Comparison of ENCODE assay signal across 7 mouse cellular contexts in genomic region chr13:98926213-98926957, GRCm38 (mm10). TPM values are rescaled to one million over a fixed set of nuclear protein-coding genes. Genes with fewer than 3 reads are reported as not detected.
DNase-seq lines count a peak whose midpoint lies in the region; ATAC-seq lines count a peak whose summit lies in the region.

Tnpo1 (minus strand) TSS chr13:98926384.

- peaks cover 31% of the 10 kb centered on the region for H3K36me3 ChIP-seq in embryonic facial prominence, embryonic 10.5 days (replicated peaks)
- H3K36me3 ChIP-seq in limb, embryonic 11.5 days (ENCODE audit: control insufficient read depth, insufficient read depth, low read length) = no peaks in the 10 kb centered on the region
- peaks cover 9% of the 10 kb centered on the region; the same call in 1 of the 2 replicates for H3K36me3 ChIP-seq in midbrain, embryonic 14.5 days (ENCODE audit: control insufficient read depth, insufficient read depth, low read length)

- H3K4me1 ChIP-seq in embryonic facial prominence, embryonic 10.5 days = peaks cover 13% of the 10 kb centered on the region
- 0 out of 2 replicates have a peak, but pooled peaks cover 2% of the 10 kb centered on the region for H3K4me1 ChIP-seq in limb, embryonic 11.5 days (ENCODE audit: control insufficient read depth, insufficient read depth, low read length)
- H3K4me1 ChIP-seq in midbrain, embryonic 14.5 days (ENCODE audit: control insufficient read depth, insufficient read depth, low read length) = peaks cover 12% of the 10 kb centered on the region

- H3K4me2 ChIP-seq in limb, embryonic 11.5 days (ENCODE audit: low read depth, severe bottlenecking) = peak within 1 kb of the TSS; percentile 71
- H3K4me2 ChIP-seq in midbrain, embryonic 14.5 days (ENCODE audit: low read length) = peak within 1 kb of the TSS; percentile 91

- WGBS in embryonic facial prominence, embryonic 10.5 days = under 1% methylated on average over 75 of the region's 75 CpGs
- under 1% methylated on average over 57 of the region's 75 CpGs for WGBS in limb, embryonic 11.5 days
- under 1% methylated on average over 73 of the region's 75 CpGs for WGBS in midbrain, embryonic 14.5 days

- H3K9ac ChIP-seq in limb, embryonic 11.5 days (ENCODE audit: low read length) = peak within 1 kb of the TSS; percentile 100
- peak within 1 kb of the TSS; percentile 100 for H3K9ac ChIP-seq in midbrain, embryonic 14.5 days (replicated peaks; ENCODE audit: low read length)

- peak within 1 kb of the TSS; percentile 100 for H3K27ac ChIP-seq in embryonic facial prominence, embryonic 10.5 days (replicated peaks)
- peak within 1 kb of the TSS; percentile 96 for H3K27ac ChIP-seq in limb, embryonic 11.5 days (replicated peaks; ENCODE audit: low read depth, low read length)
- H3K27ac ChIP-seq in midbrain, embryonic 14.5 days (replicated peaks; ENCODE audit: low read depth, low read length) = peak within 1 kb of the TSS; percentile 99

- no peaks in the 10 kb centered on the region for H3K9me3 ChIP-seq in embryonic facial prominence, embryonic 10.5 days
- H3K9me3 ChIP-seq in limb, embryonic 11.5 days (ENCODE audit: control insufficient read depth, low read length) = no peaks in the 10 kb centered on the region
- no peaks in the 10 kb centered on the region for H3K9me3 ChIP-seq in midbrain, embryonic 14.5 days (ENCODE audit: control insufficient read depth, low read length)

- H3K4me3 ChIP-seq in embryonic facial prominence, embryonic 10.5 days = peak within 1 kb of the TSS; percentile 100
- H3K4me3 ChIP-seq in limb, embryonic 11.5 days (ENCODE audit: low read depth, low read length) = peak within 1 kb of the TSS; percentile 98
- H3K4me3 ChIP-seq in midbrain, embryonic 14.5 days (replicated peaks; ENCODE audit: low read depth, low read length) = peak within 1 kb of the TSS; percentile 99

- peak; percentile 96 for DNase-seq in adrenal gland, postnatal 10 days
- DNase-seq in embryonic facial prominence, embryonic 10.5 days (ENCODE audit: low spot score) = peak; percentile 95
- DNase-seq in kidney, adult 18-20 months = peak; percentile 95
- DNase-seq in limb, embryonic 11.5 days (ENCODE audit: low spot score) = peak; percentile 95
- peak; percentile 96 for DNase-seq in midbrain, embryonic 14.5 days
- peak; percentile 84 to 88 for DNase-seq in spleen, adult 18-20 months

- no peaks in the 10 kb centered on the region for H3K27me3 ChIP-seq in embryonic facial prominence, embryonic 10.5 days (replicated peaks; ENCODE audit: low read depth, poor library complexity, severe bottlenecking)
- H3K27me3 ChIP-seq in limb, embryonic 11.5 days (ENCODE audit: control insufficient read depth, insufficient read depth, low read length) = no peaks in the 10 kb centered on the region
- no peaks in the 10 kb centered on the region for H3K27me3 ChIP-seq in midbrain, embryonic 14.5 days (ENCODE audit: control insufficient read depth, insufficient read depth, low read length)

- peak; percentile 74 for ATAC-seq in granulocyte monocyte progenitor cell, adult 5-6 weeks (replicated peaks; ENCODE audit: poor library complexity, severe bottlenecking)
- peak; percentile 93 for ATAC-seq in limb, embryonic 11.5 days (ENCODE audit: insufficient number of reproducible peaks, low FRiP score, low TSS enrichment, low read depth)
- ATAC-seq in midbrain, embryonic 14.5 days (ENCODE audit: low FRiP score, low TSS enrichment) = peak; percentile 96

RNA-seq across cellular contexts. Expression of gene Tnpo1, which starts in this region (rescaled TPM):
- 100 to 1,000 TPM in 1 of 2 experiments, 10 to 100 TPM in 1; 97.7 to 115 TPM for total RNA-seq in adrenal gland, postnatal 10 days (2021)
- polyA plus RNA-seq in embryonic facial prominence, embryonic 10.5 days (2016; fragmentation: Nextera tagmentation; extraction: Ambion mirVana) = 78.0 and 79.7 TPM in 2 replicates
- total RNA-seq in granulocyte monocyte progenitor cell, adult 5-6 weeks (2014; fragmentation: Nextera tagmentation) = 123 and 142 TPM in 2 replicates
- 119 and 134 TPM in 2 replicates for total RNA-seq in granulocyte monocyte progenitor cell, adult 5-6 weeks (2017)
- 52.5 and 60.0 TPM in 2 replicates for polyA plus RNA-seq in limb, embryonic 11.5 days (2014; fragmentation: Nextera tagmentation; extraction: Ambion mirVana)
- 56.4 and 63.5 TPM in 2 replicates for polyA plus RNA-seq in midbrain, embryonic 14.5 days (2014; fragmentation: Nextera tagmentation; extraction: Ambion mirVana)

Comparison
In these comparisons a context has a peak if more than half of its experiments do, and no peak if none do; other contexts are left out.
1. Peak in every context shown above with its lines: DNase-seq, ATAC-seq, H3K4me3 ChIP-seq and H3K27ac ChIP-seq.